Mouse (Mus musculus): ENCODE data around the gene Slc25a10. TPM values are rescaled to one million over a fixed set of nuclear protein-coding genes. Genes with fewer than 3 reads are reported as not detected.

The Slc25a10 gene
- polyA plus RNA-seq (2017; shearing (Covaris generic)), result 10 to 100 TPM; 12.4 to 14.3 (median 12.7) TPM

DNA sequence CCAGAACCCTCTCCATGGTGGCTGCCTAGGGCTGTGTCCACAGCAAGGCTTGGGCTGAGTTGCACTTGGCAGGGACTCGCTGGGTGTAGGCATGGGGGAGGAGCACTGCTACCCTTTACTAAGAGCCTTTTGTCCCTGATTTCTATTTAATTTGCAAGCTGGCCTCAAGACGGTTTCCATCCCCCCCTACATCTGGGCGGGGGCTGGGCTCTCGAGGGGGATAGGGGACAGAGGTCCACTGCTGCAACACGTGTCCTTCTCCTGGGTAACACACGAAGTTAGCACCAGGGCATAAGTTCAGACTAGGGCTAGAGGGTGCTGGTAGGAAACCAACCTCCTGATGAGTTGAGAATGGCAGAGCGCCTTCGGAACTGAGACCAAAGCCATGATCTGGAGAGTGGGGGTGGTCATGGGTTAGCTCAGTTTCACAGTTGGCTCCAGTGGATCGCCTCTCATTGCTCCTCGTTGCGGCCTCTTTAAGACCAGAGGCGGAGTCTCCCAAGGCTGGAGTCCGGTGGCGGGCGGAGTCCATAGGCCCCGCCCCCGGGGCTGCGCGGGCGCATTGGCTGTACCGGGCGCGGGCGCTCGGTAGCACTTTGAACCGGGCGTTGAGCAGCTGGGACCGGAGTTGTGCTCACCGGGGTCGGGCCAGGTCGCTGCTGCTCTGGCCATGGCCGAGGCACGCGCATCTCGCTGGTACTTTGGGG lies at the start of gene Slc25a10:
TSS of gene Slc25a10 (plus strand) at position 524 of the 707 bp plus-strand sequence.
- peak; percentile 63 for ATAC-seq

DNA sequence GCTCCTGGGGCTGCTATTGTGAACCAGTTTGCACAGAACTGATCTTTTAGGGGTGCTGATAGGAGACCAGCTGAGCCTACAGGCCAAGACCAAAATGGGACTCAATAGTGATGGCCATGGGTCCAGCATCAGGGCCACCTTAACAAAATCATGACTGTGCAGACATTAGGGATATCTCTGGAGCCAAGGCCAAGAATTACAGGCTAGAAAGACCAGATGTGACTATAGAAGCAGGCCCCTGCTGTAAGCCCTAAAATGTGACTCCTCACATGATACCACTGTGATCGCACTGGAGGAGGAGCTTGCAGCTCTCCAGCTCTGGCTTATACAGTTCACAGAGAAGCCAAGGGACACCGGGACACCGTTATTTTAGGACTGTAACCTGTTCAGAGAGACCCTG lies 49.3 kb upstream of the Slc25a10 start, which contains the start of gene Tspan10:
TSS of gene Tspan10 (plus strand) at position 301 of the 400 bp plus-strand sequence.
- no peak for ATAC-seq

DNA sequence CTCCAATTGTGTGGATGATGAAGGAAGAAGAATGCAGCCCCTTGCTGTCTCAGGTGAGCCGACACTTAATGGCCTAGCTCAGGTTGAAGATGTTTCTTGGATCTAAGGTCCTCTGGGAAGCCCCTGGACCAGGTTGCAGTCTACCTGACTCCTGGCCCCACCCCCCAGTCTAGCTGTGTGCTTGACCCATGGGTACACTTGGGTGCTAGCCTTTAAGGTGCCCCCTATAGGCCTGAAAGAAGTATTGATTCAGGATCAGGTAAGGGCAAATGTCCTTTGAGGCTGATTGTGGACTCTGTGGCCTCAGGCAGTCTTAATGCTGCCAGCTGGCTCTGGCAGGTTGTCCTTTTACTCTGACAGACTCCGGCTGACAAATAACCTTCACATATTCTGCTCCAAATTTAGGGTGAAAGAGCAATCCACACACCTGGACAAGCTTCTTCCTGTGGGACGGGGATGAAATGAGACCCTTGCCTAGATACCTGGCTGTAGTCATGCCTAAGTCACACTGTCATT lies 48.8 kb upstream of the Slc25a10 start:
- no peak for ATAC-seq

DNA sequence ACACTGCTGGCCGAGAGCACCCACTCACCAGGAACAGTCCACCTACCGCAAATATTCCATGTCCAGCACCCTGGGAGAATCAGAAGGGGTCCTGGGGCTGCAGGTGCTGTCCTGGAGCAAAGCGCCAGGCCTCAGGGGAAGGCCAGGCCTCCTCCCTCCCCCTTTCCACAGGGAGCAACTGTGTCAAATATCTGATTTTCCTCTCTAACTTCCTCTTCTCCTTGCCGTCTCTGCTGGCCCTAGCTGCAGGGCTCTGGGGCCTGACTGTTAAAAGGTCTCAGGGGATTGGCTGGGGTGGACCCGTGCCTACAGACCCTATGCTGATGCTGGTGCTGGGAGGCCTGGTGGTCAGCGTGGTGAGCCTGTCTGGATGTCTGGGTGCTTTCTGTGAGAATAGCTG lies 47.5 kb upstream of the Slc25a10 start:
- no peak for ATAC-seq

DNA sequence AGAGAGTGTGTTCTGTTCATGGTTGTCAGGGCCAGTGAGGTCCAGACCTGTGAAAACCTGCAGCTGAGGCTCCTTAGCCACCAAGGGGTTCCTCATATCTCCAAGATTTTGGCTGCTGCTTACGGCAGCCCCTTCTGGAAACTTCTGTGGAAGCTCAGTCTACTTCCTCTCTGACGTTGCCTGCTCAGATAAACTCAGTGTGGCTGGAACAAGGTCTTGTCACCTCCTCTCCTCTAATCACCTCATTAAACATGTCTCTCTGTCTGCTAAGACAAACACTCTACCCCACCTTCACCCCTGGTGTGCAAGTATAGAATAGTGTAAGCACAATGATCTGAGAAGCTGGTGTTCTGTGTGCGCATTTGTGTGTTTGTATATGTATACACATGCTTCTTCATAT lies 46.2 kb upstream of the Slc25a10 start:
- ATAC-seq, result no peak

DNA sequence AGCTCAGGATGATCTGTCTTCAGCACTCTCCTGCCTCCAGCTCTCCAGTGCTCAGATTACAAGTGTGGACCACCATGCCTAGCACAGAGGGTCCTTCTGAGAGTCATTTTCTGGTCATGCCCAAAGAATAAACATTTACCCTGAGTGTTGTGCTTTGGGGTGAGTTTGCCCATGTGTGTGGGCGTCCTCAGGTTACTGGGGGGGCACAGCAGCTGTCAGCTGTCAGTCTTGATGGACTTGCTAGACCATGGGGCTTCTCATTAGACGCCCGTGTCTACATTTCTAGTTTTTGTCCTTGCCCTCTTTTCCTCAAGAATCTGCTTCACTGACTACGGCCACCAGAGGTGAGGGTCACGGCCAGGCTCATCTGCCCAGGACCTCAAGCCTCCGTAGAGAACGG lies 44.5 kb upstream of the Slc25a10 start:
- no peak for ATAC-seq

DNA sequence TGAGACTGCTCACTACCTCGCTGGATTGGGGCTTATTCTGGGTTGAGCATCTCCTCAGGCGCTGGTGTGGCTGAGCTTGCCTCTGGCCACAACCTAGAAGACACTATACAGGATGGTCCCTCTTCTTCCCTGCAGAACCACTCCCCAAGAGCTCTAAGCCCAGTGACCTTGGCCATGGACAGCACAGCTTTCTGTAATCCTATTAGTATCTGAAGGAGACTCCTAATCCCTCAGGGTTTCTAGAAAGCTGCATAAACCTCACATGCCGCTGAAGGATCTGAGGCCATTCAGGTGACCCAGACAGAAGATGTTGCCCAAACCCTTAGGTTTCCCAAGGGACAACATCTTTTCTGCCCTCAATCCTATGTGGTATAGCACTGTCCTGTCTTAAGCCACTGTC lies 39.4 kb upstream of the Slc25a10 start:
- no peak for ATAC-seq

DNA sequence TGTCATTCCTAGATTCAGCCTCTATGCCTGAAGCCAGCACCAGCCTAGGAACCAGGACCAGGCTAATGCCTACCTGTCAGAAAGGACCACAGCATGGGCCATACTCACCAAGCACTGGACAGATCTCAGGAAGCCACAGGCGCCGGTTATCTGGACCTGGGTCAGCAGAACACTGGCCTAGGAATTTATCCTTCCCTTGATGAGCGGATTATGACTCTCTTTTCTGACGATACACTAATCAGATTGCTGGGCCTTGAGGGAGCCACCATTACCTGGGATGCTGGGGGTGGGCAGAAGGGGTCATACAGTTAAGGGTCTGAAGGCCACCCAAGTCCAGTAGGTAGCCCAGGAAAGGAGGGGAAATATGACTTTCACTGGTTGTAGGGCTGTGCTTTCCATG lies 38.3 kb upstream of the Slc25a10 start, which contains the start of gene Pde6g:
TSS of gene Pde6g (minus strand) at position 195 of the 400 bp plus-strand sequence.
- no peak for ATAC-seq

DNA sequence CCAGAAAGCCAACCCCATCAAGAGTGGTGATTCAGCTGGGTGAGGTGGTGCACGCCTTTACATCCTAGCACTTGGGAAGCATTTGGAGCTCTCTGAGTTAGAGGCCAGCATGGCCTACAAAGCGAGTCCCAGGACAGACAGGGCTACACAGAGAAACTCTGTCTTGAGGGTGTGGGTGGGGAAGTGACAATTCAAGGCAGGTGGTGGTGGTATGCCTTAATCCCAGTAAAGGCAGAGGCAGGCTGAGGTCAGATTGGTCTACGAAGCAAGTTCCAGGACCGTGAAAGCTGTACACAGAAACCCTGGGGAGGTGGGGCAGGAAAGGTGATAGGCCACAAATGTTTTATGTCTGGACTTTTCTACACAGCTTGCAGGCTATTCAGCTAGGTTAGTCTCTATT lies 36.7 kb upstream of the Slc25a10 start:
- ATAC-seq, result no peak

DNA sequence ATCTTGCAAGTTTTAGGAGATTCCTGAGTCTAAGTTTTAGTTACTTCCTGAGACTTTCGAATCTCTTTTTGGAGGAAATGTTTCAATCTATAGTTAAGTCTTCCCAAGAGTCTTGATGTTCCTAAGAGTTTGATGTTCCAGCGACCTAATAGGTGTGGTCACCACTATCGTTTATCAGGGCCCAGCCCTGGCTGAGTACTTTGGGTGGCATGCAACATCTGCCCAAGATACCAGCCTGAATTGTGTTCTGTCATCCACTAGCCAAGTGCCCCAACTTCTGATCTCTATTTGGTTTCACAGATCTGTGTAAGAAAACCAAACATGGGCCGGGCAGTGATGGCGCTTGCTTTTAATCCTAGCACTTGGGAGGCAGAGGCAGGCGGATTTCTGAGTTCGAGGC lies 36.2 kb upstream of the Slc25a10 start:
- ATAC-seq, result no peak

DNA sequence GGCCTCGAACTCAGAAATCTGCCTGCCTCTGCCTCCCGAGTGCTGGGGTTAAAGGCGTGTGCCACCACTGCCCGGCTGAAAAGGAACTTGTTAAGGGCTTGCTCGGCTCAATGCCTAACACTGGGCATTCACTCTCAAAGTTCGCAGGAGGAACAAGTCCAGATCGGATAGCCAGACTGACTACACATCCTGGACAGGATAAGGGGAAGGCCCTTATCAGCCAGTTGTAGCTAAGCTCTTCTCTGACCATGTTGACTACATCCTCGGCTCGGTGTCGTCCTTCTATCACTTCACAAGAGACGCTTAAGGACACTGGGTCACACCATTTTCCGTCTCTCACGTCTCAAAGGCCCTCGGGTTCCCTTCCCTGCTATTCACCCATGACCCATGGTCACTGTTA lies 34.3 kb upstream of the Slc25a10 start:
- ATAC-seq, result no peak

DNA sequence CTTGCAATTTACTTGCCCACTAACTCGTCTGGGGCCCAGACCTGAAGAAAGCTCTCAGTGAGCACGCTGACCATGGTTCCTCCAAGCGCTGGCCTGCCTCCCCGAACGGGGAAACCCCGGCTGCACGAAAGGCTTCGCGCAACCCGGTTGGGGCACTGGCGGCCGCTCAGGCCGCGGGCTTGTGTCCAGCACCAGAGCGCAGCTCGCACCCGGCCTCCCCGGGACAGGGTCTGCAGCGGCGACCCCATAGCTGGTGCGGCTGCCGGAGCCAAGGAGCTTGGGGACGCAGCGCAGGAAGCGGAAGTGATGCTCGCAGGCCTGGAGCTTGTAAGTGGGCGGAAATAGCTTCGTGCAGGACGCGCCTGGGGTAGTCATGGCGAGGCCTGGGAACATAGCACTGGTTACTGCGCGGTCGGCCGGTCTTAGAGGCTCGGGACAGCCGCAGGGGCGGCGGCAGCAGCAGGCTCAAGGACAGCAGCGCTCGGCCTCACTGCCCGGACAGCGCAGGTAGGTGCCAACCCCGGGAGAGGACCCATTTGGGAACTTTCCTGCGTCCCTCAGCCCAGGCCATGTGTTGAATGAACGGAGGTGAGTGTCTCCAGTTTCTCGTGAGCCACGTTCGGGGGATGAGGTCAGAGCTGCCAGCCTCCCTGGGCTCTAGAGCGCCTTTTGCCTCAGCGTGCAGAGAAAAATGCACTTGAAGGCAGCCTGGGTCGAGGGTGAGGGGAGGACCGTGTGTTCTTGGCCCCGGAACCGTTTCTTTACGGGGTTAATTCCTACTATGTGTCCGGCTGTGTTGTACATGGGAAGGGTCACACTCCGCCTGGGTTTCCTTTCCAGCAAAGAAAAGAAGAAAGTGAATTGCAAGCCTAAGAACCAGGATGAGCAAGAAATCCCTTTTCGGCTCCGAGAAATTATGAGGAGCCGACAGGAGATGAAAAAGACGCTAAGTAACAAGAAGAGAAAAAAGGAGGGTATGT lies 33.6 kb upstream of the Slc25a10 start, which contains the start of the genes Oxld1 and Ccdc137:
TSS of gene Oxld1 (minus strand) at position 297 of the 980 bp plus-strand sequence.
TSS of gene Ccdc137 (plus strand) at position 344 of the 980 bp plus-strand sequence.
- ATAC-seq, result peak; percentile 99

DNA sequence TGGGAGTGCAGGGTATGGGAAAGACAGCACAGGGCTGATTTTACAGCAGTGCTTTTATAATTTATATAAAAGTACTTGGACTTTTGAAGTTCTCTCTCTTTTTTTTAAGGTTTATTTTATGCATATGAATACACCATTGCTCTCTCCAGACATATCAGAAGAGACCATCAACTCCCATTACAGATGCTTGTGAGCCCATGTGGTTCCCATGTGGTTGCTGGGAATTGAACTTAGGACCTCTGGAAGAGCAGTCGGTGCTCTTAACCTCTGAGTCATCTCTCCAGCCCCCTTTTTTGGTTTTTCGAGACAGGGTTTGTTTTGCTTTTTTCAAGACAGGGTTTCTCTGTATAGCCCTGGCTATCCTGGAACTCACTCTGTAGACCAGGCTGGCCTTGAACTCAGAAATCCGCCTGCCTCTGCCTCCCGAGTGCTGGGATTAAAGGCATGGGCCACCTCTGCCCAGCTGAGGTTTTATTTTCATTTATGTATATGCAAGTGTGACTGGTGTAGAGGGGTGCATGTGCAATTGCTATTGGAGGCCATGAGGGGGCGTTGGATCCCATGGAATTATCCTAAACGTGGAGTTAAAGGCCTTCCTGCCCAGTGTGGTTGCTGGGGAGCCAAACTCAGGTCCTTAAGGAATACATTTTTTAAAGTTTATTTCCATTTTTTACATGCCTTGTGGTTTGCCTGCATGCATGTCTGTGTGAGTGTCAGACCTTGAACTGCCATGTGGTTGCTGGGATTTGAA lies 32.6 kb upstream of the Slc25a10 start:
- no peak for ATAC-seq

DNA sequence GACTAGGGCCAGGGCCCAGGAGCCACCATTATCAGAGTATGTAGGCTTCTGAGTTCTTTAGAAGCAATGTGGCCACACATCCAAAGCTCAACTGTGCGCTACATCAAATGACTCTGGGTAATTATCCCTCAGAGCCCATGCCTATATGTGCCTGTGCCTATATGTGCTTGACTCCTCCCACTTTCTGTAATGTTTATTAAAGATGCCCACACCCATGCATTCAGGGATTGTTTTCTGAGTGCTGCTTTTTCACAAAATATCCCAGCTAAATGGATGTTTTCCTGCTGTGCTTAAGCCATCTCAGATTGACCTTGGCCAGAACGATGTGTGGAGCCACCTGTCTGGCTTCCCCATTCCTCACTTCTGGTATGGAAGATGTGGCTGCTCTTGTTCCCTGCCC lies 28.1 kb upstream of the Slc25a10 start:
- ATAC-seq, result no peak

DNA sequence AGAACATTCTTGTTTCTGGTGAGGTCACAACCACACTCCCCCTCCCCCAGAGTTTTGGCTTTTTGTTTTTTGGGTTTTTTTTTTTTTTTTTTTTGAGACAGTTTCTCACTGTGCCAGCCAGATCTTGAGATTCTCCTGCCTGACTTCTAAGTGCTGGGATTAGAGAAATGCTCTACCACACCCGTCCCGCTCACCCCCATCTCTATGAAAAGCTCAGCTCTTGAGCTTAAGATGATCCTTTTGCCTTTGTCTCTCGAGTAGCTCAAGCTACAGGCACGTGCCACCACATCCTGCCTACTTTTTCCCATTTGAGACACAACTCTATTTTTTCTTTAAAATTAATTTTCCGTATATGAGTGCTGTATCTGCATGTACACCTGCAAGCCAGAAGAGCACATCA lies 27.3 kb upstream of the Slc25a10 start:
- no peak for ATAC-seq

DNA sequence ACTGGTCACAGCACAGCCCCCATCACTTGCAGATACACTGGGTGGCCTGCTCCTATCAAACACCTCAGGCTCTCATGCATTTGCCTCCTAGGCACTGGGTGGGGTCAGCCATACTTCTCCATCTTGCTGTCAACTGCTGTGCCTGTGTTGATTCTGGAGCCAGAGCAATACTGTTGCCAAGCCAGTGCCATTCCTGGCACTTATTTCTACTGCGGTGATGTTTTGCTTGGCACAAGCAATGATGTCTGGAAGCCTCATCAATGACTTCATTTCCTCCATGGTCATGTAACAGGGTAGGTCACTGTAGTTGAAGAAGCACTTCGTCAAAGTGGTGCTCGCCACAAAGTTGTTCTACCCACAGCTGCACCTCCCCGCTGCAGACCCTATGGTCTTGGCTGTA lies 26.1 kb upstream of the Slc25a10 start:
- ATAC-seq, result no peak

DNA sequence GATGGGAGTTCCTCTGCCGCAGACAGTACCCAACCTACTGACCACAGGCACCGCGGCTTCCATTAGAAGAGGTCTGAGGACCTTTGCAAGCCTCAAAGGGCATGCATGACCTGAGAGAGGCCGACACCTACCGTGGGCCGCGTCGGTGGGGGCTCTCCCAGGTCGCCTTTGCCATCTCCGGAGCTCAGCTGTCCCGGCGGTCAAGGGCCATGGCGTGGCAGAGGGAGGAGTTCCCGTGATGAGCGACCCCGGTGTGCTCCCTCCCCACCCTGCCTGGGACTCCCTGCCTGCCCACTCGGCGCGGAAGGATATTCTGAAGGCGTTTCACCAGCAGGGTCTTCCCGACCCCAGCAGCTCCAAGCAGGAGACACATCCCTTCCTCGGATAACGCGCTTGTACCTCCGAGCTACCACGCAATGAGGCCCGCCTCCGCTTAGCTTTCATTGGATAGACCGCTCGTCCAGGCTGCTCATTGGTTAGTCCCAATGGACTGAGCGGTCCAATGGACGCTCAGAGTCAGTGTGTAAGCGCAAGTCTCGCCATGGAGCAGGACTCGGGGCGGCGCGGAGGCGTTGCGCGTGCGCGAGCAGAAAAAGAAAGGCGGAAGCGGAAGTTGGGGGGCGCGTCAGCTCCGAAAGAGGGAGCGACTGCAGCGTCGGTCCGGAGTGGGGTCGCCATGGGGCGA lies 24.4 kb upstream of the Slc25a10 start, which contains the start of gene Arl16:
TSS of gene Arl16 (minus strand) at position 557 of the 685 bp plus-strand sequence.
- peak; percentile 100 for ATAC-seq

DNA sequence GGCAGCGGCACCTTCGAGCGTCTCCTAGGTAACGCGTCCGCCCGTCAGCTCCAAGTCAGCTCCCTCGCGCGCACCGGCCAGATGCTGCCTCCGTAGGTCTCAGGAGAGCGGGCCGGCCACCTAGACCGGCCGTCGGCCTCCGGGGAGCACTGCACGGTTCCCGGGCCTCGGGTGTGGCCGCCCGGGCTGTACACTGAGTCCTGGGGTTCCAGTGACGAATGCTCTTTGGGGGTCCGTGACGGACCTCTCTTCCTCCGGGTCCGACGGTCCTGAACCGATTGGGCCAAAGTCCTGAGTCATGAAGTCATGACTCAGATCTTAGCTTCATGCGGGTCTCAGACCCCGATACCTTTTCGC lies 23.9 kb upstream of the Slc25a10 start:
- ATAC-seq, result no peak

DNA sequence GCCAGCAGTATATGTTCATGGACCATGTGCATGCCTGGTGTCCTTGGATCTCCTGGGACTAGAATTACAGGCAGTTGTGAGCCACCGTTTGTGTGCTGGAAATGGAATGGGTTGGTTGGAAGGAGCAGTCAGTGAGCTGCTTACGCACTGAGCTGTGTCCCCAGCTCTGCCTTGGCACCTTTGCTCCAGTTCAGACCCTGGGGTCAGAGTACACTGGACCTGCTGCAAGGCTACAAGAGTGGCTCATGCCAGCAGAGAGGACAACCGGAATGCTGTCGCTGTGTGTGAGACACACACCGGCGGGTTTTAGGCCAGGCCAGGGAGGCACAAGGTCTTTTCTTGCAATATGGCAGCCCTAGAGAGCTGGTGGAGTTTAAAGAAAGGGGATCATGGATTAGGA lies 19.6 kb upstream of the Slc25a10 start:
- no peak for ATAC-seq

DNA sequence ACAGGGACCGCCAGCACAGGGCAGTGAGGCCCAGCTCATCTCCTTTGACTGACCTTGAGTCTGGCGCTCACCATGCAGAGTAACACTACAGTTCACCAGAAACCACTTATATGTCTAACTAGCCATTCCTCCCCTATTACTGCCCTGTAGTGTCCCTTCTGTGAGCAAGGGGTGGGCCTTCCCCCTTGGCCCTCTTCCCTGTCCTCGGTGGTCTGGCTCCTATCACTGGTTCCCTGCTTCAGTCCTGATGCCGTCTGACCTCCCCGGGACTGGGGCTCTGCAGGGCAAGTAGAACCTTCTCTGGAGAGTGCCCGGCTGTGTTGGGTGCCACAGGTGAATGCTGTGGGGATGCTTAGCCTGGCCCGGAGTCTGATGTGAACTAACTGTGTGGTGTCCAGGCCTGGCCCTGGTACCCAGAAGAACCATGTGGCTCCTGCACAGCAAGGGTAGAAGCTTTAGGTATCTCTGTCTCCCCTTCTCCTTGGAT lies 8.1 kb upstream of the Slc25a10 start:
- ATAC-seq, result no peak

DNA sequence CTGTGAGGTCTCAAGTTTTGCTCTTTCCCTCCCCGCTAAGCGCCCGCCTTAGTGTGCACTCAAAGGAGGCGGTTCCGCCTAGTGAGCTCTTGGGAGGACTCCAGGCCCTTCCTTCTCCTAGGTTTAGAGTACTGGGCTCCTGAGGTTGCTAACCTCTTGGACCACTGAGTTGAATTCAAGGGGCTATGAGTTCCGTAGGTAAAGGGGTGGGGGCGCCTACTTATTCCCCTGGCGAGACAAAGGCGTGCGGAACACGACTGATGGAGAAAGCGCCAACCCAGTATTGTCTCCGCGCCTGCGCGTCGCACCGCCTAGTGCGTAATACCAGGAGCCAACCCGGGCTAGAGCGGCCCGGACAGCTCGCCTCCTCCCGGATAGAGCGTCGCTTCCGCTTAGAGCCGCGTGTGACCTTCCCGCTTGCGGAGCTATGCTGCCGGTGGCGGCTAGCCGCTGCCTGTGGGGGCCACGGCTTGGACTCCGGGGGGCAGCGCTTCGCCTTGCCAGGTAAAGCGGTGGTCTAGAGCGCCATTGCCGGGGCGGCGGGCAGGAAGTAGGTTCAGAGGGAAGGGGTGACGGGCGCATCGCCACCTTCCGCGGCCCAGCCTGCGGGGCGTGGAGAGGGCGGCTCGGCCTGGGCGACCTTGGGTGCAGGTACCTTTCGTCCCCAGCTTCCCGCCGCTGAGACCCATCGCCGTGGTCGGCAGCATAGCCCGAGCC lies 7.2 kb upstream of the Slc25a10 start, which contains the start of gene Mrpl12:
TSS of gene Mrpl12 (plus strand) at position 349 of the 717 bp plus-strand sequence.
- peak; percentile 94 for ATAC-seq
